Mouse (Mus musculus) heart, embryonic 12.5 days (tissue): Measurements from ENCODE around the gene Agap3. TPM values are rescaled to one million over a fixed set of nuclear protein-coding genes. Genes with fewer than 3 reads are reported as not detected.

Experiments used
- ATAC-seq: fragments of 200-750 bp; cut with Nextera tagmentation; 2 replicates; pipeline ENCODE4 v1.8.0; 2017; ENCODE audit warnings: moderate TSS enrichment, moderate library complexity; ENCODE audit not compliant: insufficient number of reproducible peaks, low FRiP score
- H3K27ac ChIP-seq: fragments of 300-500 bp; sonication (generic); 2 replicates; pipeline ENCODE4 v1.5.1; 2016; ENCODE audit warnings: mild to moderate bottlenecking, moderate library complexity; ENCODE audit not compliant: poor library complexity, severe bottlenecking
- H3K27me3 ChIP-seq: fragments of 300-500 bp; sonication (generic); replicated peaks from 2 replicates; pipeline ENCODE4 v1.6.1; 2016; ENCODE audit warnings: mild to moderate bottlenecking, moderate library complexity
- H3K36me3 ChIP-seq: fragments of 300-500 bp; sonication (generic); 2 replicates; pipeline ENCODE4 v1.6.1; 2016; ENCODE audit warnings: mild to moderate bottlenecking, moderate library complexity
- H3K4me1 ChIP-seq: fragments of 300-500 bp; sonication (generic); replicated peaks from 2 replicates; pipeline ENCODE4 v1.6.1; 2016; ENCODE audit warnings: mild to moderate bottlenecking
- H3K4me2 ChIP-seq: fragments of 300-500 bp; sonication (generic); 2 replicates; pipeline ENCODE4 v1.6.1; 2016; ENCODE audit warnings: mild to moderate bottlenecking, moderate library complexity
- H3K4me3 ChIP-seq: fragments of 300-500 bp; sonication (generic); 2 replicates; pipeline ENCODE4 v1.5.1; 2016; ENCODE audit warnings: mild to moderate bottlenecking
- H3K9ac ChIP-seq: fragments of 300-500 bp; sonication (generic); 2 replicates; pipeline ENCODE4 v1.6.1; 2016; ENCODE audit warnings: mild to moderate bottlenecking, moderate library complexity
- H3K9me3 ChIP-seq: fragments of 300-500 bp; sonication (generic); replicated peaks from 2 replicates; pipeline ENCODE4 v1.6.1; 2016; ENCODE audit warnings: mild to moderate bottlenecking, moderate library complexity
- WGBS: fragments of 180-500 bp; shearing (Covaris S2); methylation state at CpG from one replicate; pipeline ENCODE4 v1.1.7; 2016; 5-methylcytosine and 5-hydroxymethylcytosine counted together
- polyA plus RNA-seq: library from polyadenylated mRNA; unstranded; fragments of >200 nt; fragmentation: Nextera tagmentation; extraction: Ambion mirVana; gene quantifications from 2 replicates; pipeline ENCODE4 v1.2.1, GENCODE M21; 2016

The Agap3 gene
- polyA plus RNA-seq = 34.9 and 35.2 TPM in 2 replicates

GRCm38 (mm10) chr5:24452030-24452690, at the start of gene Agap3:
Gene Agap3, plus strand, starts transcription at chr5:24452177.
- Histone ChIP-seq H3K9me3 (no peaks in the 10 kb centered on the region), H3K4me2 (peak within 1 kb of the TSS; percentile 88), H3K27ac (peak within 1 kb of the TSS; percentile 96), H3K4me3 (peak within 1 kb of the TSS; percentile 97), H3K9ac (peak within 1 kb of the TSS; percentile 99), H3K4me1 (peaks cover 47% of the 10 kb centered on the region), H3K36me3 (no peaks in the 10 kb centered on the region), H3K27me3 (no peaks in the 10 kb centered on the region)
- no peak for ATAC-seq
- under 1% methylated on average over 80 of the region's 85 CpGs for WGBS

- 77% methylated on average over 6 of the region's 6 CpGs for WGBS
- Histone ChIP-seq H3K36me3 (peaks cover 92% of the 10 kb centered on the region), H3K9ac (no peak overlapping the region), H3K4me2 (no peak overlapping the region), H3K4me1 (0 out of 2 replicates have a peak, but pooled peaks cover 11% of the 10 kb centered on the region), H3K9me3 (no peaks in the 10 kb centered on the region), H3K27me3 (no peaks in the 10 kb centered on the region), H3K4me3 (no peak overlapping the region), H3K27ac (no peak overlapping the region)
- no peak for ATAC-seq
Observed at GRCm38 (mm10) chr5:24404594-24405360, 47.2 kb upstream of the Agap3 start.

GRCm38 (mm10) chr5:24405389-24405876, 46.5 kb upstream of the Agap3 start:
- Histone ChIP-seq H3K9ac (no peak overlapping the region), H3K9me3 (no peaks in the 10 kb centered on the region), H3K4me3 (no peak overlapping the region), H3K27ac (no peak overlapping the region), H3K27me3 (no peaks in the 10 kb centered on the region), H3K4me1 (0 out of 2 replicates have a peak, but pooled peaks cover 7% of the 10 kb centered on the region), H3K4me2 (no peak overlapping the region), H3K36me3 (peaks cover 87% of the 10 kb centered on the region)
- ATAC-seq = no peak
- WGBS = 62% methylated on average over 3 of the region's 3 CpGs

- Histone ChIP-seq H3K4me1 (0 out of 2 replicates have a peak, but pooled peaks cover 7% of the 10 kb centered on the region), H3K36me3 (peaks cover 55% of the 10 kb centered on the region), H3K9me3 (no peaks in the 10 kb centered on the region), H3K27ac (no peak overlapping the region), H3K9ac (no peak overlapping the region), H3K27me3 (peaks cover 3% of the 10 kb centered on the region), H3K4me3 (no peak overlapping the region), H3K4me2 (no peak overlapping the region)
- WGBS = 87% methylated on average over 13 of the region's 13 CpGs
- no peak for ATAC-seq
Observed at GRCm38 (mm10) chr5:24408651-24409050, 43.3 kb upstream of the Agap3 start.

- Histone ChIP-seq H3K27ac (no peak overlapping the region), H3K9ac (no peak overlapping the region), H3K4me3 (no peak overlapping the region), H3K27me3 (peaks cover 11% of the 10 kb centered on the region), H3K4me2 (no peak overlapping the region), H3K9me3 (no peaks in the 10 kb centered on the region), H3K36me3 (peaks cover 48% of the 10 kb centered on the region), H3K4me1 (0 out of 2 replicates have a peak, but pooled peaks cover 7% of the 10 kb centered on the region)
- no peak for ATAC-seq
- 81% methylated on average over 2 of the region's 2 CpGs for WGBS
Observed at GRCm38 (mm10) chr5:24409466-24409865, 42.5 kb upstream of the Agap3 start.

GRCm38 (mm10) chr5:24412063-24412462, 39.9 kb upstream of the Agap3 start:
- ATAC-seq = no peak
- H3K9ac ChIP-seq = no peak overlapping the region
- no peak overlapping the region for H3K27ac ChIP-seq
- H3K9me3 ChIP-seq = no peaks in the 10 kb centered on the region
- no peak overlapping the region for H3K4me3 ChIP-seq
- no peak overlapping the region for H3K4me2 ChIP-seq
- H3K36me3 ChIP-seq = peaks cover 23% of the 10 kb centered on the region
- 64% methylated on average over 2 of the region's 2 CpGs for WGBS
- peaks cover 23% of the 10 kb centered on the region for H3K27me3 ChIP-seq
- H3K4me1 ChIP-seq = peaks cover 13% of the 10 kb centered on the region

GRCm38 (mm10) chr5:24413042-24413693, 38.8 kb upstream of the Agap3 start, which contains the start of gene Asic3:
Gene Asic3, plus strand, starts transcription at chr5:24413392.
- H3K4me1 ChIP-seq = peaks cover 13% of the 10 kb centered on the region
- H3K4me3 ChIP-seq = no peak within 1 kb of the TSS
- H3K9me3 ChIP-seq = no peaks in the 10 kb centered on the region
- WGBS = 39% methylated on average over 11 of the region's 11 CpGs
- ATAC-seq = no peak
- no peak within 1 kb of the TSS for H3K9ac ChIP-seq
- H3K36me3 ChIP-seq = peaks cover 12% of the 10 kb centered on the region
- H3K27ac ChIP-seq = no peak within 1 kb of the TSS
- H3K4me2 ChIP-seq = no peak within 1 kb of the TSS
- peaks cover 25% of the 10 kb centered on the region for H3K27me3 ChIP-seq

- 79% methylated on average over 13 of the region's 13 CpGs for WGBS
- H3K4me1 ChIP-seq = peaks cover 13% of the 10 kb centered on the region
- no peak for ATAC-seq
- peaks cover 6% of the 10 kb centered on the region for H3K36me3 ChIP-seq
- no peaks in the 10 kb centered on the region for H3K9me3 ChIP-seq
- H3K4me2 ChIP-seq = no peak overlapping the region
- peaks cover 25% of the 10 kb centered on the region for H3K27me3 ChIP-seq
- H3K9ac ChIP-seq = no peak overlapping the region
- H3K27ac ChIP-seq = no peak overlapping the region
- H3K4me3 ChIP-seq = no peak overlapping the region
Observed at GRCm38 (mm10) chr5:24413938-24414337, 38.0 kb upstream of the Agap3 start.

GRCm38 (mm10) chr5:24416222-24416736, 35.7 kb upstream of the Agap3 start:
- WGBS = 2% methylated on average over 21 of the region's 21 CpGs
- Histone ChIP-seq H3K27me3 (peaks cover 25% of the 10 kb centered on the region), H3K9me3 (no peaks in the 10 kb centered on the region), H3K27ac (no peak overlapping the region), H3K9ac (0 out of 2 replicates have a peak overlapping the region, but pooled peaks have one; percentile 24), H3K36me3 (peaks cover 21% of the 10 kb centered on the region), H3K4me2 (peak overlapping the region; percentile 45; the same call in 1 of the 2 replicates), H3K4me1 (peaks cover 13% of the 10 kb centered on the region), H3K4me3 (no peak overlapping the region)
- peak; percentile 55 for ATAC-seq

- peaks cover 21% of the 10 kb centered on the region for H3K36me3 ChIP-seq
- 78% methylated on average over 10 of the region's 10 CpGs for WGBS
- H3K4me1 ChIP-seq = peaks cover 15% of the 10 kb centered on the region
- no peak overlapping the region for H3K9ac ChIP-seq
- H3K27ac ChIP-seq = no peak overlapping the region
- peaks cover 25% of the 10 kb centered on the region for H3K27me3 ChIP-seq
- no peak for ATAC-seq
- H3K4me2 ChIP-seq = no peak overlapping the region
- no peak overlapping the region for H3K4me3 ChIP-seq
- H3K9me3 ChIP-seq = no peaks in the 10 kb centered on the region
Observed at GRCm38 (mm10) chr5:24417587-24417986, 34.4 kb upstream of the Agap3 start.
